Mouse (Mus musculus): ENCODE measurements around the gene Itfg1. TPM values are rescaled to one million over a fixed set of nuclear protein-coding genes. Genes with fewer than 3 reads are reported as not detected.
"Not testable (repeated sequence)": the region's sequence is repeated elsewhere in the genome, so short reads cannot be mapped to it uniquely, and the experiment has no call there.

The Itfg1 gene
- polyA plus RNA-seq (2015; fragmentation: Nextera tagmentation; extraction: Ambion mirVana), result 83.0 and 83.8 TPM in 2 replicates

GRCm38 (mm10) chr8:85840657-85841488 lies at the start of gene Itfg1, which contains the start of gene Phkb:
Gene Itfg1, minus strand, starts transcription at chr8:85840921.
Gene Phkb, plus strand, starts transcription at chr8:85840959.
- peak; percentile 96 for ATAC-seq (ENCODE audit: low FRiP score, low TSS enrichment)
- H3K4me3 ChIP-seq (ENCODE audit: low read length), result peak within 1 kb of the TSS; percentile 86
- under 1% methylated on average over 50 of the region's 54 CpGs for WGBS

GRCm38 (mm10) chr8:85884811-85885210 lies 44.1 kb upstream of the Itfg1 start:
- no peaks in the 10 kb centered on the region for H3K4me1 ChIP-seq (ENCODE audit: insufficient read depth, low read length)
- no peaks in the 10 kb centered on the region; the same call in 1 of the 2 replicates for H3K9me3 ChIP-seq (ENCODE audit: low read length)
- peaks cover 28% of the 10 kb centered on the region for H3K36me3 ChIP-seq (ENCODE audit: insufficient read depth, low read length)
- H3K9ac ChIP-seq (replicated peaks; ENCODE audit: low read length), result no peak overlapping the region
- H3K4me2 ChIP-seq (replicated peaks; ENCODE audit: low read depth, low read length), result no peak overlapping the region
- no peak for ATAC-seq (ENCODE audit: low FRiP score, low TSS enrichment)
- H3K4me3 ChIP-seq (ENCODE audit: low read length), result no peak overlapping the region
- H3K27ac ChIP-seq (ENCODE audit: low read length), result no peak overlapping the region
- 81% methylated on average over 3 of the region's 3 CpGs for WGBS
- H3K27me3 ChIP-seq (ENCODE audit: insufficient read depth, low read length), result no peaks in the 10 kb centered on the region

More at GRCm38 (mm10) chr8:85840657-85841488, at the start of gene Itfg1, which contains the start of gene Phkb:
- peak within 1 kb of the TSS; percentile 90 for H3K9ac ChIP-seq (replicated peaks; ENCODE audit: low read length)
- H3K4me2 ChIP-seq (replicated peaks; ENCODE audit: low read depth, low read length), result peak within 1 kb of the TSS; percentile 85
- H3K36me3 ChIP-seq (ENCODE audit: insufficient read depth, low read length), result 0 out of 2 replicates have a peak, but pooled peaks cover 9% of the 10 kb centered on the region
- no peaks in the 10 kb centered on the region for H3K27me3 ChIP-seq (ENCODE audit: insufficient read depth, low read length)
- H3K4me1 ChIP-seq (ENCODE audit: insufficient read depth, low read length), result peaks cover 10% of the 10 kb centered on the region
- peak within 1 kb of the TSS; percentile 95 for H3K27ac ChIP-seq (ENCODE audit: low read length)
- 0 out of 2 replicates have a peak, but pooled peaks cover 2% of the 10 kb centered on the region for H3K9me3 ChIP-seq (ENCODE audit: low read length)

- no peaks in the 10 kb centered on the region for H3K27me3 ChIP-seq (ENCODE audit: insufficient read depth, low read length)
- peaks cover 23% of the 10 kb centered on the region; the same call in 1 of the 2 replicates for H3K36me3 ChIP-seq (ENCODE audit: insufficient read depth, low read length)
- no peaks in the 10 kb centered on the region; the same call in 1 of the 2 replicates for H3K9me3 ChIP-seq (ENCODE audit: low read length)
- WGBS, result 91% methylated on average over 7 of the region's 7 CpGs
- H3K4me1 ChIP-seq (ENCODE audit: insufficient read depth, low read length), result no peaks in the 10 kb centered on the region
- H3K4me3 ChIP-seq (ENCODE audit: low read length), result no peak overlapping the region
- H3K27ac ChIP-seq (ENCODE audit: low read length), result no peak overlapping the region
- no peak for ATAC-seq (ENCODE audit: low FRiP score, low TSS enrichment)
- H3K4me2 ChIP-seq (replicated peaks; ENCODE audit: low read depth, low read length), result no peak overlapping the region
- H3K9ac ChIP-seq (replicated peaks; ENCODE audit: low read length), result no peak overlapping the region
Measured at GRCm38 (mm10) chr8:85879624-85880023, 38.9 kb upstream of the Itfg1 start.

- no peak overlapping the region for H3K27ac ChIP-seq (ENCODE audit: low read length)
- no peaks in the 10 kb centered on the region for H3K4me1 ChIP-seq (ENCODE audit: insufficient read depth, low read length)
- no peaks in the 10 kb centered on the region for H3K27me3 ChIP-seq (ENCODE audit: insufficient read depth, low read length)
- H3K9ac ChIP-seq (replicated peaks; ENCODE audit: low read length), result no peak overlapping the region
- H3K36me3 ChIP-seq (ENCODE audit: insufficient read depth, low read length), result peaks cover 23% of the 10 kb centered on the region; the same call in 1 of the 2 replicates
- ATAC-seq (ENCODE audit: low FRiP score, low TSS enrichment), result no peak
- 92% methylated on average over 8 of the region's 8 CpGs for WGBS
- no peaks in the 10 kb centered on the region; the same call in 1 of the 2 replicates for H3K9me3 ChIP-seq (ENCODE audit: low read length)
- H3K4me2 ChIP-seq (replicated peaks; ENCODE audit: low read depth, low read length), result no peak overlapping the region
- no peak overlapping the region for H3K4me3 ChIP-seq (ENCODE audit: low read length)
Measured at GRCm38 (mm10) chr8:85877976-85878375, 37.3 kb upstream of the Itfg1 start.

- Histone ChIP-seq H3K4me2 (replicated peaks; ENCODE audit: low read depth, low read length) (no peak overlapping the region), H3K9me3 (ENCODE audit: low read length) (no peaks in the 10 kb centered on the region), H3K9ac (replicated peaks; ENCODE audit: low read length) (no peak overlapping the region), H3K27ac (ENCODE audit: low read length) (peak overlapping the region; percentile 31; the same call in 1 of the 2 replicates), H3K36me3 (ENCODE audit: insufficient read depth, low read length) (no peaks in the 10 kb centered on the region), H3K4me1 (ENCODE audit: insufficient read depth, low read length) (0 out of 2 replicates have a peak, but pooled peaks cover 3% of the 10 kb centered on the region), H3K4me3 (ENCODE audit: low read length) (no peak overlapping the region), H3K27me3 (ENCODE audit: insufficient read depth, low read length) (no peaks in the 10 kb centered on the region)
- ATAC-seq (ENCODE audit: low FRiP score, low TSS enrichment), result 0 out of 2 replicates have a peak, but pooled peaks have one; percentile 35
- WGBS, result 57% methylated on average over 2 of the region's 2 CpGs
Measured at GRCm38 (mm10) chr8:85871660-85872059, 30.9 kb upstream of the Itfg1 start.

- H3K27ac ChIP-seq (ENCODE audit: low read length), result no peak overlapping the region
- H3K4me2 ChIP-seq (replicated peaks; ENCODE audit: low read depth, low read length), result no peak overlapping the region
- no peaks in the 10 kb centered on the region for H3K4me1 ChIP-seq (ENCODE audit: insufficient read depth, low read length)
- ATAC-seq (ENCODE audit: low FRiP score, low TSS enrichment), result no peak
- 63% methylated on average over 1 of the region's 1 CpGs for WGBS
- no peak overlapping the region for H3K9ac ChIP-seq (replicated peaks; ENCODE audit: low read length)
- no peak overlapping the region for H3K4me3 ChIP-seq (ENCODE audit: low read length)
- H3K36me3 ChIP-seq (ENCODE audit: insufficient read depth, low read length), result no peaks in the 10 kb centered on the region
- no peaks in the 10 kb centered on the region for H3K9me3 ChIP-seq (ENCODE audit: low read length)
- no peaks in the 10 kb centered on the region for H3K27me3 ChIP-seq (ENCODE audit: insufficient read depth, low read length)
Measured at GRCm38 (mm10) chr8:85862381-85862780, 21.7 kb upstream of the Itfg1 start.

GRCm38 (mm10) chr8:85860612-85861011 lies 19.9 kb upstream of the Itfg1 start:
- H3K36me3 ChIP-seq (ENCODE audit: insufficient read depth, low read length), result no peaks in the 10 kb centered on the region
- no peak overlapping the region for H3K4me2 ChIP-seq (replicated peaks; ENCODE audit: low read depth, low read length)
- no peaks in the 10 kb centered on the region for H3K27me3 ChIP-seq (ENCODE audit: insufficient read depth, low read length)
- H3K9ac ChIP-seq (replicated peaks; ENCODE audit: low read length), result no peak overlapping the region
- no peaks in the 10 kb centered on the region for H3K4me1 ChIP-seq (ENCODE audit: insufficient read depth, low read length)
- no peak for ATAC-seq (ENCODE audit: low FRiP score, low TSS enrichment)
- whole genome bisulfite sequencing, result 37% methylated on average over 5 of the region's 5 CpGs
- H3K27ac ChIP-seq (ENCODE audit: low read length), result no peak overlapping the region
- no peak overlapping the region for H3K4me3 ChIP-seq (ENCODE audit: low read length)
- H3K9me3 ChIP-seq (ENCODE audit: low read length), result no peaks in the 10 kb centered on the region

GRCm38 (mm10) chr8:85857227-85857896 lies 16.6 kb upstream of the Itfg1 start:
- not testable (repeated sequence) for H3K27me3 ChIP-seq (ENCODE audit: insufficient read depth, low read length); H3K4me3 ChIP-seq (ENCODE audit: low read length); H3K27ac ChIP-seq (ENCODE audit: low read length); H3K9ac ChIP-seq (replicated peaks; ENCODE audit: low read length); H3K9me3 ChIP-seq (ENCODE audit: low read length); H3K4me1 ChIP-seq (ENCODE audit: insufficient read depth, low read length); H3K36me3 ChIP-seq (ENCODE audit: insufficient read depth, low read length); ATAC-seq (ENCODE audit: low FRiP score, low TSS enrichment); H3K4me2 ChIP-seq (replicated peaks; ENCODE audit: low read depth, low read length)
- 50% methylated on average over 11 of the region's 11 CpGs for WGBS

- Histone ChIP-seq H3K36me3 (ENCODE audit: insufficient read depth, low read length) (no peaks in the 10 kb centered on the region; the same call in 1 of the 2 replicates), H3K4me1 (ENCODE audit: insufficient read depth, low read length) (no peaks in the 10 kb centered on the region), H3K27ac (ENCODE audit: low read length) (no peak overlapping the region), H3K4me2 (replicated peaks; ENCODE audit: low read depth, low read length) (no peak overlapping the region), H3K9ac (replicated peaks; ENCODE audit: low read length) (no peak overlapping the region), H3K4me3 (ENCODE audit: low read length) (no peak overlapping the region), H3K27me3 (ENCODE audit: insufficient read depth, low read length) (no peaks in the 10 kb centered on the region), H3K9me3 (ENCODE audit: low read length) (no peaks in the 10 kb centered on the region)
- WGBS, result 86% methylated on average over 19 of the region's 19 CpGs
- peak; percentile 35; the same call in 1 of the 2 replicates for ATAC-seq (ENCODE audit: low FRiP score, low TSS enrichment)
Measured at GRCm38 (mm10) chr8:85854220-85855123, 13.8 kb upstream of the Itfg1 start.
